Mouse (Mus musculus): ENCODE measurements at regions not wholly inside any gene's neighbourhood (a gene's known extent, or its start where the extent isn't known, plus 50 kb on each side); places are given as distances from the start of the nearest gene placed in this dataset.
"Not testable (repeated sequence)": the region's sequence is repeated elsewhere in the genome, so short reads cannot be mapped to it uniquely, and the experiment has no call there.

DNA sequence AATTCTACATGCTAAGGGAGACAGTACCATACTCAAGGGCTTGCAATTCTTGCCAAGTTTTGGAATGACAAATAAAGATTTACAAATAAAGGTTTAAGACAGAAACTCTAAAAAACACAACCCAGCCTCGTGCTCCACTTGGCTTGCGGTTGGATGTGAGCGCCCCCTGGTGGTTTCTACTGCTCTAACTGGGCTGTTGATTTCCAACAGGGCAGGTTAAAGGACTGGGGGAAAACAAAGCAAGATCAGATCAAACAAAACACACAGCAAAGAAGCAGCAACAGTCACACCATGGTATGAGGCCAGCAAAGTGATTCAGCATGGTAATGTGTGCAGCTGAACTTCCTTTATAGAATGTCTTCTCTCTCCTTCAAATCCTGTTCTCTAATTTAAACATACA lies 339.2 kb downstream of the Adam3 start:
- DNase-seq, result peak; percentile 30

DNA sequence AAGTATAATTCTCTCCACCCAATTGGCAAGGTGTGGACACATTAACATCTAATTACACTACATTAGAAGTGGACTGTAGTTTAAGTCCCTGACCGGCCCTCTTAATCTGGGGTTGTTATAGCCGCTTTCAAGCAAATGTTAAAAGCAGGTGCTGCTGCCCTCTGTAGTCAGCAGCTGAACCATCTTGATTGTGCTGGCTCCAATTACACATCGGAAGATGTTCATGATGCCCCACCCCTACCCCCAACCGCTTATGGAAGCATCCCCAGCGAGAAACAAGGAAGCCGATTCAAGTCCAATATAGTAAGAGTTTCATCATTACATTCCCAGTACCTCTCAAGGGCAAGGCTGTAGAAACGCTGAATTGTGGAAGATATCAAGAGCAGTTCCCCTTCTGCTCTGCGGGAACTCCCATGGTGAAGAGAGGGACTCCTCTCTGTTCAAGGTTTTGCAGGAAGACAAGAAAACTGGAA lies 341.7 kb downstream of the Adam3 start:
- DNase-seq, result no peak

GRCm38 (mm10) chr8:24383130-24383962 lies 342.3 kb downstream of the Adam3 start:
- DNase-seq, result no peak

GRCm38 (mm10) chr8:24381666-24382253 lies 343.9 kb downstream of the Adam3 start:
- DNase-seq, result no peak

DNA sequence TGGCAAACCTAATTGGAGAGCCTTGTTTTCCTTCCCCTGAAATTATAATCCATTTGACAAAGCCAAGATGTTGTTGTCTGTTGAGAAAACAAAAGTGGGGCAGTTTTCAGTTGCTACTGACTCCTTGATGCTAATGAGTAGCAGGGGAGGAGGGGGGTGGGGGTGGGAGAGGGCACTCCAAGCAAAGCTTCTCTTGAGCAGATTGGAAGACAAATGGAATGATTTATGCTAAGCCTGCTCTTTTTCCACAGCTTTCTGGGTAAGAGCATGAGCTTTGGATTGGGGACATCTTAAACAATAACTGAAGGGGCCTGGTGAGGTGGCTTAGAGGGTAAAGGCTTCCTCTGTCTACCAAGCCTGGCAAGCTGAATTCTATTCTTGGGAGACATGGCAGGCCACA lies 347.6 kb downstream of the Adam3 start:
- DNase-seq, result no peak

- DNase-seq, result not testable (repeated sequence)
Measured at GRCm38 (mm10) chr8:24376846-24377245, 348.8 kb downstream of the Adam3 start.

DNA sequence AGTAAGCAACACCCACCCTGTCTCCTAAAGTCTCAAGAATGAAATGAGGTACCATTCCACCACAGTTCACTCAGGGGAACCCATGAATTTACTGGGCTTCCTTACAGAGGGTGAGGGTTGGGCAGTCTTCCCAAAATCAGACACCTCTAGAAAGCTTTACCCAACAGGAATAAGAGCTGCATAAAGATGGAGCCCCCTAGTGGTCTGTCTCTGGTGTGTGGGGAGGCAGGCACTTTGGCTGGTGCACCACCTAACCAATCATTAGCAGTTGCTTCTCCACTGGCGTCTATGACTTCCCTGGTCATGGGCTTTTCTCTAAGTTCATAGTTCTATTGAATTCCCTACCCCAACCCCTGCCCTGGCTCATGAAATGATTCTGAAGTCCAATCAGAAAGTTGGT lies 351.1 kb downstream of the Adam3 start:
- no peak for DNase-seq

DNA sequence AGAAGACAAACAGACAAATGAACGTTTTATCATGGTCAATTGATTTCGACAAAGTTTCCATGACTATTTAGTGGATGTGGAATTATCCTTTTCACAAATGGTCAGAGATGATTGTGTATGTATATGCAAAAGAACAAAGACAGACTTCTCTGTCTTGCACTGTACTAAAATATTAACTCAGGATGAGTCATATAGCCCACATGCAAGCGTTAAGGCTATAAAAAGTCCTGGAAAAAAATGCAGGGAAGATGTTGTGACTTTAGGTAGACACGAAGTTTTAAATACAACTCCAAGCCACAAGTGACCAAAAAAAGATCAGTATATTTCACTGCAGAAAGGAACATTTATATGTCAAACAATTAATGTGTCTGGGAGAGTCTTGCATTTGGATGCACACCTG lies 353.6 kb downstream of the Adam3 start:
- DNase-seq, result no peak

DNA sequence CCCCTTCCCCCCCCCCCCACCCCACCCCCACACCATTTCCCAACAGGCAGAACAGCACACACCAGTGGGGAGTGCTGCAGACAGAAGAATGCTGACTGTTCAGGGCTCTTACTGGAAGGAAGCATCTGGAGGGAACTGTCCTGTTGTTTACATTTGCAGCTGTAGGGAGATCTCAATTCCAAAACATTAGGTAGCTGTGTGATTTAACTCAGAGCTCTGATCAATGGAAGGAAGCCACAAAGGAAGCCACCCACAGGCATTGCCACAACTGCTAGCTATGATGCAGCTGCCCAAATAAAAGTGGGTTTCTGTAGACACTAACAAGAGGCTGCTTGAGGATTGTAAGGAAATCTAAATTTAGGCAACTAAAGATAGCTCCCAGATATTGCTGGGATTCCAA lies 359.7 kb downstream of the Adam3 start:
- no peak for DNase-seq

- DNase-seq, result peak; percentile 15
Measured at GRCm38 (mm10) chr8:24364685-24365084, 361.0 kb downstream of the Adam3 start.

GRCm38 (mm10) chr8:24359022-24359600 lies 366.5 kb downstream of the Adam3 start:
- no peak for DNase-seq

- no peak for DNase-seq
Measured at GRCm38 (mm10) chr8:24355146-24355545, 370.5 kb downstream of the Adam3 start.

DNA sequence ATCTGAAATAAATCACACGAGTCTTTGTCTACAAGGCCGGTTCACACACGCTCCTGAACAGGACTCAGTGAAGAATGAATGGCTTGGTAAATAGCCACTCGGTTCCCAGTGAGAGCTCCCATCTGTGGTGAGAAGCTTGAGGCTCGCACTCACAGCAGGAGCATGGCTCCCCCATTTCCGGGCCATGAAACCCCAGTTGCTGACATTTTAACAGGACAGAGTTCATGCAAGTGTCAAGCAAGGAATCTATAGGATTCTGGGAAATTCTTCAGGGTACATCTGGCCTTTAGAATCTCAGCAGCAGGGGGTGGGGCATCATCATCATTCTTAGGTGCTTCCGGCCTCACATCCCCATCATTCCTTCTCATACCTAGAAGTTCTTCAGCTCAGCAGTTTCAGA lies 371.8 kb downstream of the Adam3 start:
- no peak for DNase-seq

DNA sequence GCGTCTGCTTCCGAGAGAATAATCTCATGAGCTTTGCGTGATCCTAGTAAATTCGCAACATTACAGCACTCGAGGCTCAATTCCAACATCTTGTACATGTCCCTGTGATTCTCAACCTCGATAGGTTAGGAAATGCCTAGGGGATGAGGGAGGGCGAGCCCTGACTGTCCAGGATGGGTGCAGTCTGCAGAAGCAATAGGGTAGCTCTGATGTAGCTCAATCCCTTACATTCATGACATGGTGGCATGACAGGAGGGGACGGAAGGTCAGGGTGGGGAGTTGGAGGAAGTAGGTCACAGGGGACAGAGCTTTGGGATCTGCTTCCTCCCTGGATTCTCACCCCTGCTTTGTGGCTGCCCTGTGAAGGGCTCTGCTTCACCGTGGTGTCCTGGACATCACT lies 373.3 kb downstream of the Adam3 start:
- no peak for DNase-seq

- no peak for DNase-seq
Measured at GRCm38 (mm10) chr8:24351760-24352159, 373.9 kb downstream of the Adam3 start.

DNA sequence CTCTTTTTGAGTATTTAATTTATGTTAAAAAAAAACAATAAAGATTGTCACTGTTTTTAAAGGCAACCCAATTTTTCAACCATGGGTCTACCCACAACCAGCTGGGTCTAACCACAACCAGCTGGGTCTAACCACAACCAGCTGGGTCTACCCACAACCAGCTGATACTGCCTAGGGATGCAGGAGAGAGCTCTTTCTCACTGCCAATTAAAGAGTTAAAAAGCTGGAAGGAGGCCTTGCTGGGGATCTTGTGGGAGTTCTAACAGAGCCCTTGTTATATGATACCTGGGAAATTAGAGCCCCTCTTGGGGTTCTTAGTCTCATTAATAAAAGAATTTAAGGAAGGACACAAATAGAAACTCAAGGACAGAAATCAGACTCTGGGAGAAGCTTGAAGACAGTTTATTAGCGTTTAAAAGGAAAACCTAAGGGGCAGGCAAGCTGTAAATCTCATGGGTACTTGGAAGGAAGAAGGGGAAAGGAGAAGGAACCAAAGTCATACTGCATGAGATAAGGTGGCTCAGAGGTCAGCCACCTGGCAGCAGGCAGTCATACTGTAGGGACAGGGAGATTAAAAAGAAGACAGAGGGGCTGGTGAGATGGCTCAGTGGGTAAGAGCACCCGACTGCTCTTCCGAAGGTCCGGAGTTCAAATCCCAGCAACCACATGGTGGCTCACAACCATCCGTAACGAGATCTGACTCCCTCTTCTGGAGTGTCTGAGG lies 379.1 kb downstream of the Adam3 start:
- DNase-seq, result no peak

GRCm38 (mm10) chr8:24338694-24339093 lies 387.0 kb downstream of the Adam3 start:
- DNase-seq, result no peak

- no peak for DNase-seq
Measured at GRCm38 (mm10) chr8:24337635-24338034, 388.0 kb downstream of the Adam3 start.

GRCm38 (mm10) chr8:24335709-24336108 lies 389.9 kb downstream of the Adam3 start:
- no peak for DNase-seq

- no peak for DNase-seq
Measured at GRCm38 (mm10) chr8:24333705-24334104, 391.9 kb downstream of the Adam3 start.

DNA sequence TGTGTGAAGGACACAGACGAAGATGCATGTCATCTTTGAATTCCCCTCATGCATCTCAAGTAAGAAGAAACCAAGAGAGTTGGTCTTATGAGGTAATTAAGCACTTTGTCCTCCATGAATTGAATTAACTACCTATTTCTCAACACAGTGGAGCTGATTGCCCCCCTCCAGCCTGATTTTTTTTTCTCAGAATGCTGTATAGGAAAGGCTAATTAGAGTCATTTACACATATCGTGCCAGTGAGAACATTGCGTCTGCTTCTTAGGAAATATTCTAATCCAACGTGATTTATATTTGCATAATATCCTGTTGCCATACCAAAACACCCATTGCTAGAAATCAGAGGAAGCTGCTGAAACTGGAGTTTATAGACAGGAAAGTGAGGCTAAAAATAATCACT lies 414.8 kb downstream of the Adam3 start:
- DNase-seq, result no peak

- DNase-seq, result no peak
Measured at GRCm38 (mm10) chr8:24294565-24294964, 431.1 kb downstream of the Adam3 start.

DNA sequence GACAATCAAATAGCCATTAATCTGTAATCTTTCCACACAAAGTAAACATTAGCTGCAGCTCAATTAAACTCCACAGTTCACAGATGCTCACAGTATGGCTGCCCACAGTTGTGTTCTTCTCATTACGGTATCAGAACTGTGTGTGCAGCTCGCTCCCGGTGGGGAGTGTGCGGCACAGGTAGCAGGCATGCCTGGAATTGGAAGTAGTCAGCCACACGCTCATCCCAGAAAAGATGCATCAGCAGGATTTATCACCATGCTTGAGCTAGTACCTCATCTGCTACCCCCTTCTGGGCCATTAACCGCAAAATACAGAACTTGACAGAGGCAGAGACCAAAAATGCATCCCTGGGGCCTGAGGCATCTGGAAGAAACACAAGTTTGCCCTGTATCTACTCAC lies 437.8 kb downstream of the Adam3 start:
- DNase-seq, result no peak

Measured in kidney, adult 11 months (tissue).